Mouse (Mus musculus): ENCODE results near the gene Fras1. TPM values are rescaled to one million over a fixed set of nuclear protein-coding genes. Genes with fewer than 3 reads are reported as not detected.

The Fras1 gene
- polyA plus RNA-seq, 1 experiment from 2014 or later: 10.8 TPM

GRCm38 (mm10) chr5:96612077-96612476, 238.3 kb downstream of the Fras1 start:
- Histone ChIP-seq H3K9me3 (no peaks in the 10 kb centered on the region), H3K27ac (no peak overlapping the region), H3K4me2 (no peak overlapping the region), H3K4me3 (replicated peaks) (no peak overlapping the region), H3K9ac (no peak overlapping the region), H3K36me3 (replicated peaks) (no peaks in the 10 kb centered on the region), H3K4me1 (no peaks in the 10 kb centered on the region), H3K27me3 (no peaks in the 10 kb centered on the region)
- WGBS: 77% methylated on average over 10 of the region's 10 CpGs
- ATAC-seq (ENCODE audit: low FRiP score): no peak

- WGBS: 82% methylated on average over 6 of the region's 6 CpGs
- no peak for ATAC-seq (ENCODE audit: low FRiP score)
- H3K4me3 ChIP-seq (replicated peaks): no peak overlapping the region
These were observed 243.3 kb downstream of the Fras1 start for GRCm38 (mm10) chr5:96616954-96617646.

GRCm38 (mm10) chr5:96618008-96618407, 244.3 kb downstream of the Fras1 start:
- WGBS: 57% methylated on average over 2 of the region's 2 CpGs
- no peak overlapping the region for H3K9ac ChIP-seq
- no peaks in the 10 kb centered on the region for H3K27me3 ChIP-seq
- no peak overlapping the region for H3K27ac ChIP-seq
- no peak for ATAC-seq (ENCODE audit: low FRiP score)
- H3K36me3 ChIP-seq (replicated peaks): no peaks in the 10 kb centered on the region
- no peaks in the 10 kb centered on the region for H3K4me1 ChIP-seq
- no peaks in the 10 kb centered on the region for H3K9me3 ChIP-seq
- H3K4me2 ChIP-seq: no peak overlapping the region
- H3K4me3 ChIP-seq (replicated peaks): no peak overlapping the region

More at GRCm38 (mm10) chr5:96616954-96617646, 243.3 kb downstream of the Fras1 start:
- H3K4me2 ChIP-seq: no peak overlapping the region
- no peaks in the 10 kb centered on the region for H3K9me3 ChIP-seq
- no peaks in the 10 kb centered on the region for H3K4me1 ChIP-seq
- no peak overlapping the region for H3K27ac ChIP-seq
- no peak overlapping the region for H3K9ac ChIP-seq
- no peaks in the 10 kb centered on the region for H3K36me3 ChIP-seq (replicated peaks)
- H3K27me3 ChIP-seq: no peaks in the 10 kb centered on the region

- ATAC-seq (ENCODE audit: low FRiP score): no peak
- no peaks in the 10 kb centered on the region for H3K9me3 ChIP-seq
- no peak overlapping the region for H3K27ac ChIP-seq
- H3K27me3 ChIP-seq: no peaks in the 10 kb centered on the region
- H3K4me2 ChIP-seq: no peak overlapping the region
- H3K4me3 ChIP-seq (replicated peaks): no peak overlapping the region
- H3K9ac ChIP-seq: no peak overlapping the region
- no peaks in the 10 kb centered on the region for H3K36me3 ChIP-seq (replicated peaks)
- H3K4me1 ChIP-seq: no peaks in the 10 kb centered on the region
- WGBS: 82% methylated on average over 2 of the region's 2 CpGs
These were observed 246.5 kb downstream of the Fras1 start for GRCm38 (mm10) chr5:96620209-96620608.

- no peak overlapping the region for H3K4me3 ChIP-seq (replicated peaks)
- no peak for ATAC-seq (ENCODE audit: low FRiP score)
- no peak overlapping the region for H3K9ac ChIP-seq
- H3K4me1 ChIP-seq: no peaks in the 10 kb centered on the region
- no peaks in the 10 kb centered on the region for H3K27me3 ChIP-seq
- no peak overlapping the region for H3K4me2 ChIP-seq
- no peak overlapping the region for H3K27ac ChIP-seq
- 85% methylated on average over 5 of the region's 5 CpGs for WGBS
- no peaks in the 10 kb centered on the region for H3K36me3 ChIP-seq (replicated peaks)
- no peaks in the 10 kb centered on the region for H3K9me3 ChIP-seq
These were observed 246.9 kb downstream of the Fras1 start for GRCm38 (mm10) chr5:96620618-96621017.

- no peak overlapping the region for H3K9ac ChIP-seq
- no peaks in the 10 kb centered on the region for H3K27me3 ChIP-seq
- no peaks in the 10 kb centered on the region for H3K36me3 ChIP-seq (replicated peaks)
- no peaks in the 10 kb centered on the region for H3K9me3 ChIP-seq
- ATAC-seq (ENCODE audit: low FRiP score): no peak
- no peaks in the 10 kb centered on the region for H3K4me1 ChIP-seq
- H3K27ac ChIP-seq: no peak overlapping the region
- H3K4me2 ChIP-seq: no peak overlapping the region
- WGBS: 81% methylated on average over 5 of the region's 5 CpGs
- H3K4me3 ChIP-seq (replicated peaks): no peak overlapping the region
These were observed 249.0 kb downstream of the Fras1 start for GRCm38 (mm10) chr5:96622604-96623352.

GRCm38 (mm10) chr5:96629851-96630250, 256.1 kb downstream of the Fras1 start:
- Histone ChIP-seq H3K36me3 (replicated peaks) (no peaks in the 10 kb centered on the region), H3K4me3 (replicated peaks) (no peak overlapping the region), H3K9me3 (no peaks in the 10 kb centered on the region), H3K9ac (no peak overlapping the region), H3K4me1 (peaks cover 6% of the 10 kb centered on the region), H3K4me2 (no peak overlapping the region), H3K27ac (no peak overlapping the region), H3K27me3 (no peaks in the 10 kb centered on the region)
- 67% methylated on average over 8 of the region's 8 CpGs for WGBS
- peak; percentile 90; the same call in 1 of the 2 replicates for ATAC-seq (ENCODE audit: low FRiP score)

GRCm38 (mm10) chr5:96635146-96635862, 261.5 kb downstream of the Fras1 start:
- ATAC-seq (ENCODE audit: low FRiP score): peak; percentile 33; the same call in 1 of the 2 replicates
- Histone ChIP-seq H3K9ac (no peak overlapping the region), H3K4me3 (replicated peaks) (no peak overlapping the region), H3K4me1 (peaks cover 9% of the 10 kb centered on the region; the same call in 1 of the 2 replicates), H3K9me3 (no peaks in the 10 kb centered on the region), H3K36me3 (replicated peaks) (no peaks in the 10 kb centered on the region), H3K27me3 (no peaks in the 10 kb centered on the region), H3K27ac (no peak overlapping the region), H3K4me2 (no peak overlapping the region)
- 51% methylated on average over 17 of the region's 17 CpGs for WGBS

GRCm38 (mm10) chr5:96635866-96636265, 262.1 kb downstream of the Fras1 start:
- peaks cover 9% of the 10 kb centered on the region; the same call in 1 of the 2 replicates for H3K4me1 ChIP-seq
- no peaks in the 10 kb centered on the region for H3K36me3 ChIP-seq (replicated peaks)
- no peak for ATAC-seq (ENCODE audit: low FRiP score)
- WGBS: 73% methylated on average over 5 of the region's 5 CpGs
- no peak overlapping the region for H3K4me2 ChIP-seq
- H3K4me3 ChIP-seq (replicated peaks): no peak overlapping the region
- no peak overlapping the region for H3K9ac ChIP-seq
- no peaks in the 10 kb centered on the region for H3K9me3 ChIP-seq
- H3K27ac ChIP-seq: no peak overlapping the region
- H3K27me3 ChIP-seq: no peaks in the 10 kb centered on the region

GRCm38 (mm10) chr5:96639213-96639910, 265.6 kb downstream of the Fras1 start:
- ATAC-seq (ENCODE audit: low FRiP score): no peak
- no peak overlapping the region for H3K9ac ChIP-seq
- WGBS: 85% methylated on average over 6 of the region's 6 CpGs
- no peaks in the 10 kb centered on the region for H3K36me3 ChIP-seq (replicated peaks)
- H3K9me3 ChIP-seq: no peaks in the 10 kb centered on the region
- no peak overlapping the region for H3K27ac ChIP-seq
- no peak overlapping the region for H3K4me2 ChIP-seq
- no peaks in the 10 kb centered on the region for H3K27me3 ChIP-seq
- peaks cover 9% of the 10 kb centered on the region; the same call in 1 of the 2 replicates for H3K4me1 ChIP-seq
- H3K4me3 ChIP-seq (replicated peaks): no peak overlapping the region

- Histone ChIP-seq H3K9me3 (no peaks in the 10 kb centered on the region), H3K9ac (no peak overlapping the region), H3K27me3 (no peaks in the 10 kb centered on the region), H3K4me2 (no peak overlapping the region), H3K4me3 (replicated peaks) (no peak overlapping the region), H3K36me3 (replicated peaks) (no peaks in the 10 kb centered on the region), H3K27ac (no peak overlapping the region), H3K4me1 (no peaks in the 10 kb centered on the region)
- WGBS: 90% methylated on average over 2 of the region's 2 CpGs
- ATAC-seq (ENCODE audit: low FRiP score): no peak
These were observed 267.5 kb downstream of the Fras1 start for GRCm38 (mm10) chr5:96641297-96641696.

- Histone ChIP-seq H3K9me3 (no peaks in the 10 kb centered on the region), H3K4me3 (replicated peaks) (no peak overlapping the region), H3K27ac (no peak overlapping the region), H3K4me1 (no peaks in the 10 kb centered on the region), H3K4me2 (no peak overlapping the region), H3K9ac (no peak overlapping the region), H3K27me3 (no peaks in the 10 kb centered on the region), H3K36me3 (replicated peaks) (no peaks in the 10 kb centered on the region)
- no peak for ATAC-seq (ENCODE audit: low FRiP score)
- 88% methylated on average over 4 of the region's 4 CpGs for WGBS
These were observed 301.9 kb downstream of the Fras1 start for GRCm38 (mm10) chr5:96675676-96676075.

Measured in forebrain, embryonic 12.5 days (tissue).